Mouse (Mus musculus) gastrocnemius, postnatal 10 days (tissue): ENCODE data around the gene Nxpe2. TPM values are rescaled to one million over a fixed set of nuclear protein-coding genes. Genes with fewer than 3 reads are reported as not detected.

ENCODE experiments used
- DNase-seq: peaks from one replicate; pipeline ENCODE4 v3.0.0; 2021; ENCODE audit warnings: mixed read lengths
- total RNA-seq, 2 experiments: library from RNA; stranded (reverse); gene quantifications; 2 replicates each; pipeline ENCODE4 v1.2.3; 2021

The Nxpe2 gene
- total RNA-seq, 2 experiments from 2014 or later, result 0.99 to 3.1 TPM

GRCm38 (mm10) chr9:48298983-48299382 lies 54.3 kb downstream of the Nxpe2 start:
- no peak for DNase-seq

DNA sequence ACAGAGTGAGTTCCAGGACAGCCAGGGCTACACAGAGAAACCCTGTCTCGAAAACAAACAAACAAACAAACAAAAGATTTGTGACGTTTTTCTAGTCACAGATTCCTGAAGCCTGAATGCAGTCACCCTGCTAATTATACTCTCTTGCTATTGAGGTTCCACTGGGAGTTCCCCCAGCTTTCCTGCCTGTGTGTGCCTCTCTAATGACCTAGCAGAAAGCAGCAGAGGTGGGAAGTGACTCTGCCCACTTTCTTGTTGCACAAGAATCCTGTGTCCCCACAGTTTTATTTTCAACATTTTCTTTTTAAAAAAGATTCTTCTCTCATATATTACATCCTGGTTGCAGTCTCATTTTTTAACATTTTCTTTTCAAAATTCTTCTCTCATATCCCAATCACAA lies 58.5 kb downstream of the Nxpe2 start:
- DNase-seq, result no peak

- DNase-seq, result no peak
Observed at GRCm38 (mm10) chr9:48290281-48290680, 63.0 kb downstream of the Nxpe2 start.

DNA sequence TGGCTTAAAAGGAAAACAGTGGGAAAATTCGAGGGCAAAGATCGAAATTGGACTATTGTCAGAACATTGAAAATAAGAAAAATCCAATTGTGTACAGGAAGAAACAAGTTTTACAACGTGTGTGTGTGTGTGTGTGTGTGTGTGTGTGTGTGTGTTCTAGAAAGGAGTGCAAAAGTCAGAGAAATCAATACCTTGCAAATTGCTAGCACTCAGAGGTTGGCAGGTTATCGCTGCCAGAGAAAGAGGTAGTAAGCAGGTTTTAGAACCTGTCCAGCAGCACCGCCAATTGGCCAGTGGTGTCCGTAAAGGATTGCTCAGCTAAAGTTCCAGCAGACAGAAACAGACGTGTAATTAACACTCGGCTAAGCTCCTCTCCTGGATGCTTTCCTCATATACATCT lies 69.0 kb downstream of the Nxpe2 start:
- DNase-seq, result no peak

DNA sequence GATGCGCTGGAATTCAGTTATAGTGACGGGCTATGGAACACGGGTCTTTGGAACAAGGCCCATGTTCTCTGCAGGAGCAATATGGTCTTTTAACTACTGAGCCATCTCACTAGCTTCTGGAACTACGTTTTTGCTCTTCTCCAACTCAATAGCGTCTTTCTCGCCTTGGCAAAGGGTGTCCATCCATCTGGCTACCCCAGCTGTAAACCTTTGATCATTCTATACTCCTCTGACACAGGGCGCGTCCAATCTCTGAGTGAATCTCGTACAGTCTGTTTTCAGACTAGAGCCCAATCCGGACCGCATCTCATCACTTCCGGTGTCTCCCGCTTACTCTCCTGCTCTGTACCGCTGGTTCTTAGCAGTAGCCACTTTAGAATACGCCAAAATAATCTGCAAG lies 76.4 kb downstream of the Nxpe2 start:
- DNase-seq, result no peak

Other genes with a start within 250 kb of the Nxpe2 start
- 1 to 10 TPM; 7.4 to 9.8 TPM for gene Nxpe4, start 191.4 kb downstream of the Nxpe2 start, total RNA-seq
- gene Rexo2, start 127.2 kb upstream of the Nxpe2 start, total RNA-seq, result 10 to 100 TPM; 57.9 to 62.4 TPM
- gene Rbm7, start 141.8 kb upstream of the Nxpe2 start, total RNA-seq, result 10 to 100 TPM; 20.9 to 24.2 TPM
- 10 to 100 TPM; 12.9 to 14.1 TPM for gene Gm5617, start 142.0 kb upstream of the Nxpe2 start, total RNA-seq